Mouse (Mus musculus): ENCODE data around the gene Traf3ip3. TPM values are rescaled to one million over a fixed set of nuclear protein-coding genes. Genes with fewer than 3 reads are reported as not detected.

Gene Traf3ip3
- total RNA-seq, 2 experiments from 2014 or later, result 20.9 to 24.1 TPM

GRCm38 (mm10) chr1:193159163-193159562, 42.3 kb downstream of the Traf3ip3 start:
- DNase-seq, result no peak

GRCm38 (mm10) chr1:193157111-193157492, 44.4 kb downstream of the Traf3ip3 start:
- DNase-seq, result peak; percentile 20

- no peak for DNase-seq
Measured at GRCm38 (mm10) chr1:193156316-193157110, 45.0 kb downstream of the Traf3ip3 start.

- no peak for DNase-seq
Measured at GRCm38 (mm10) chr1:193153561-193153960, 47.9 kb downstream of the Traf3ip3 start.

GRCm38 (mm10) chr1:193152872-193153271, 48.6 kb downstream of the Traf3ip3 start, which contains the start of gene Irf6:
Gene Irf6 (plus strand): TSS chr1:193153111.
- peak; percentile 23 for DNase-seq

GRCm38 (mm10) chr1:193151134-193151533, 50.4 kb downstream of the Traf3ip3 start:
- peak; percentile 21 for DNase-seq

GRCm38 (mm10) chr1:193149231-193149630, 52.3 kb downstream of the Traf3ip3 start:
- no peak for DNase-seq

GRCm38 (mm10) chr1:193146416-193146815, 55.1 kb downstream of the Traf3ip3 start:
- DNase-seq, result no peak

- no peak for DNase-seq
Measured at GRCm38 (mm10) chr1:193145101-193145500, 56.4 kb downstream of the Traf3ip3 start.

- DNase-seq, result no peak
Measured at GRCm38 (mm10) chr1:193144516-193144915, 57.0 kb downstream of the Traf3ip3 start.

- DNase-seq, result no peak
Measured at GRCm38 (mm10) chr1:193142517-193143062, 58.9 kb downstream of the Traf3ip3 start.

- no peak for DNase-seq
Measured at GRCm38 (mm10) chr1:193141118-193141517, 60.4 kb downstream of the Traf3ip3 start.

- DNase-seq, result no peak
Measured at GRCm38 (mm10) chr1:193138669-193139068, 62.8 kb downstream of the Traf3ip3 start.

GRCm38 (mm10) chr1:193138087-193138486, 63.4 kb downstream of the Traf3ip3 start:
- no peak for DNase-seq

- DNase-seq, result no peak
Measured at GRCm38 (mm10) chr1:193133726-193134125, 67.8 kb downstream of the Traf3ip3 start.

GRCm38 (mm10) chr1:193132385-193132784, 69.1 kb downstream of the Traf3ip3 start:
- DNase-seq, result no peak

- DNase-seq, result no peak
Measured at GRCm38 (mm10) chr1:193131311-193131948, 70.1 kb downstream of the Traf3ip3 start.

GRCm38 (mm10) chr1:193130839-193131238, 70.7 kb downstream of the Traf3ip3 start:
- DNase-seq, result no peak

- no peak for DNase-seq
Measured at GRCm38 (mm10) chr1:193130456-193130825, 71.1 kb downstream of the Traf3ip3 start.

GRCm38 (mm10) chr1:193129786-193130455, 71.6 kb downstream of the Traf3ip3 start, which contains the start of gene Diexf:
Gene Diexf (minus strand): TSS chr1:193130272.
- DNase-seq, result peak; percentile 99

- DNase-seq, result no peak
Measured at GRCm38 (mm10) chr1:193129321-193129720, 72.2 kb downstream of the Traf3ip3 start.

GRCm38 (mm10) chr1:193128055-193128454, 73.4 kb downstream of the Traf3ip3 start:
- DNase-seq, result no peak

GRCm38 (mm10) chr1:193125835-193126234, 75.7 kb downstream of the Traf3ip3 start:
- DNase-seq, result no peak
